Mouse (Mus musculus): ENCODE measurements at regions not wholly inside any gene's neighbourhood (a gene's known extent, or its start where the extent isn't known, plus 50 kb on each side); places are given as distances from the start of the nearest gene placed in this dataset.

DNA sequence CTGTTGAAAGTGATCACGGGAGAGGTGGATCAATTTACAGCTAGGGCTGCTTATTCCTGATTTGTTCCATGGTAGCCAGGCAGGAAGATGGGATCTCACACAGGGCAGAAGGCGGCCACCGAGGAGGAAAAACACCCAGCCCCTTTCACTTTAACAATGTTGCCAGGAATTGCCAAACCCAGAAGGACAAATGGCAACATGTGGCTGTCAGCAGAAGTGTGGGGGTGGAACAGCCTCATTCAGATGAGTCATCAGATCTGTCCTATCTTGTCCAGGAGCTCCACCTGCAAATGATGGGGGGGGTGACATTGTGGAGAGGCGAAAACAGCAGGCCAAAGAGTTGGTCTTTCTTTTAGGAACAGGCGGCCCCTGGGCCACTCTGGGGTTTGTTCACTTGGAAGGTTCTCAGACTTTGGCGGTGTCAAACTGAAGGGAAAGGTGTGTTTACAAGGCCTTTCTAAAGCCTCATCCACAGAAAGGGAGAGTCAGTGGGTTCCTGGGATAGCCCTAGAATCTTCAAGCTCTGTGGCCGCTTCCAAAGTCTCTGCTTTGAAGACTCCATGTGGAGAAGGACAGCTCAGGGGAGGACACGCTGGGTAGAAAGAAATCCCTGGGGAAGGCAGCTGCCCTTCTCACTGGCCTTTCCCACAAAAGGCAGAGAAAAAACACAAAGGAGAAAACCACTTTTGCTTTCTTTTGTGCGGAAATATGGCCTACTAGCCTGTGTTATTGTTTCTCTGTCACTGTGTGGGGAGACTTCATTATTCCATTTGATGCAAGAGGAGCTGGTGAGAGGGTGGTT, 111.7 kb upstream of the Pgrmc2 start:
- CTCF ChIA-PET, result interaction anchor here in 3 of 4 experiments (0.5 to 1.6 kb wide), 5 partner anchors 12 to 440 kb away, joined by 3 to 7 read pairs (median 3); no protein-coding TSS in a partner anchor
- POLR2A ChIA-PET, result interaction anchor here in 3 of 4 experiments (0.6 to 1.5 kb wide), 5 partner anchors 112 to 363 kb away, joined by 3 to 5 read pairs (median 3); partner anchors contain the start of gene Pgrmc2 (in 1 of the 3)

DNA sequence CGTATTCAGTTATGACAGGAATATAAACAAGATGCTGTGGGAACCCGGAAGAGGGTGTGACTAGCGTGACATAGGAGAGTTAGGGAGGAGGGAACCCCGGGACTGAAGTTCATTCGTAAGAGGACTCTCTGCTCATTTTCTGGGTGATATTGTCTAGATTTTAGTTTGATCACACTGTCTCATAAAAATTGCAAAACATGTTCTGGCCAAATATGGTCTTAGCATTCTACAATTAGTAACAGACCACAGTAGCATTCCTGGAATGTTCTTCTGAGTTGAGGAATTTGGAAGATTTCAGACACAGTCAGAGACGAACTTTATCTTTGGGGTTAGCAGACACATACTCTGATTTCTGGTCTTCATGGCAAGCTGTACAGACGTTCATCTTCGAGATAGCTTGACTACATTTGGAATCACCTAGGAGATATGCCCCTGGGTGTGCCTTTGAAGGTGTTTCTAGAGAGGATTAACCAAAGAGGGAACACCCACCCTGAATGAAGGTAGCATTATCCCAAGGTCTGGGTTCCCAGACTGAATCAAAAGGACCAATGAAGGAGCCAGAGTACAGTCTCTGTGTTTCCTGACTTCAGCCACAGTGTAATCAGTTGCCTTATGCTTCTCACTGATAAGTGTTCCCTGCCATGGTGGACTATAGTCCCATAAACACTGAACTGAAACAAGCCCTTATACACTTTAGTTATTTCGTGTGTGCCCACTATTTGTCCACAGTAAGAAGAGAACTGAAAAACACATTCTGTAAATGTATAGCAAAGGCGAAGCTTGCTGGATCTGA, 102.7 kb upstream of the Pgrmc2 start:
- ChIA-PET POLR2A (no interaction called here), CTCF (interaction anchor here in 1 of 4 experiments (0.6 kb wide), 1 partner anchor 17 kb away, joined by 3 read pairs; no protein-coding TSS in a partner anchor)

DNA sequence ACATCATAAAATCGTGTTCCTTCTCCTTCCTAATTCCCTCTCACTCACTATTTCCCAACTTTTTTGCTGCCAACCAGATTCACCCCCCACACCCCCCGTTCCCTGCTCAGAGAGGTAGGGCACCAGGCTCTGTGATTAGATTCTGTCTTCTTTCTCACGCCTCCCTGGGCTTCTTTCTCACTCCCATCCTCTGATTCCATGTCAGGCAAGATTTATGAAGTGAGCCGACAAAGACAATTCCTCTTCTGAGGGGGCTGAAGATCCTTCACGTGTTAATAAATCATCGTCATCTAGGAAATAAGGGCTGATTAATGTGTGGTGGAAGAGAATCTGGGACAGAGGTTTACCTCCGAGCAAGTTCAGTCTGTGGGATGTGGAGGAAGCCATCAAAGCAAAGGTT, 101.5 kb upstream of the Pgrmc2 start:
- ChIA-PET POLR2A (interaction anchor here in 1 of 4 experiments (0.8 kb wide), 1 partner anchor 373 kb away, joined by 3 read pairs; no protein-coding TSS in a partner anchor), CTCF (no interaction called here)

DNA sequence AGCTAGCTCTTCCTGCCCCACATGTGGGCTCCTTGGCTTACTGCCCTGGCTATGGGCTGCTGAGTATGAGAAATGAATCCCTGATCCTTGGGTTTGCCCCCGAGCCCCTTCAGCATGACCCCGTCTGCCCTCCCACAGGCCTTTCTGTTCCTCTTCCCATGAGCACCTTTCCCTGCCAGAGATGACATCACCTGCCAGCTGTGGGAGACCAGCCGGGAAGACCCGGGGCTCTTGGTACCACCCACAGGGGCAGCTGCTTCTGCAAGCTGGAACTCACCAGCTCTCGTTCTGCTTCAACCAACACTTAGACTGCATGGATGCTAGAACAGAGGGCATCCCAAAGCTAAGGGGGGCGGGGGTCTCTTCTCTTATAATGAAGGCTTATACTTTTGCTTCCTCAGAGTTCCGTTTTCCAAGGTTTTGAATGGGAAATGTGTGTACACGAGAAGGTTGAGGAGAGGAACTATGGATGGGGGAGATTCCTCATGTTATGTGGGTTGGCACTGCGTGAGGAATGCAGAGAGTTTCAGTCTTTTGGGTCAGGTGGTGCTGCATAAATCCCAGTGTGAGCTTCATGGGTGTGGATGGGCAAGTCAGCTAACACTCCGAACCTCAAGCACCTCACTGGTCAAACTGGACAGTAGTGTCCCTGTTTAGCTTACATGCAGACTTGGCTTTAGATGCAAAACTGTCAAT, 100.2 kb upstream of the Pgrmc2 start:
- ChIA-PET POLR2A (interaction anchor here in 2 of 4 experiments (0.6 to 1.0 kb wide), 3 partner anchors 9 to 373 kb away, joined by 3 to 4 read pairs (median 4); no protein-coding TSS in a partner anchor), CTCF (interaction anchor here (0.5 to 1.8 kb wide), 38 partner anchors 9 to 492 kb away, joined by 3 to 10 read pairs (median 3); no protein-coding TSS in a partner anchor)

DNA sequence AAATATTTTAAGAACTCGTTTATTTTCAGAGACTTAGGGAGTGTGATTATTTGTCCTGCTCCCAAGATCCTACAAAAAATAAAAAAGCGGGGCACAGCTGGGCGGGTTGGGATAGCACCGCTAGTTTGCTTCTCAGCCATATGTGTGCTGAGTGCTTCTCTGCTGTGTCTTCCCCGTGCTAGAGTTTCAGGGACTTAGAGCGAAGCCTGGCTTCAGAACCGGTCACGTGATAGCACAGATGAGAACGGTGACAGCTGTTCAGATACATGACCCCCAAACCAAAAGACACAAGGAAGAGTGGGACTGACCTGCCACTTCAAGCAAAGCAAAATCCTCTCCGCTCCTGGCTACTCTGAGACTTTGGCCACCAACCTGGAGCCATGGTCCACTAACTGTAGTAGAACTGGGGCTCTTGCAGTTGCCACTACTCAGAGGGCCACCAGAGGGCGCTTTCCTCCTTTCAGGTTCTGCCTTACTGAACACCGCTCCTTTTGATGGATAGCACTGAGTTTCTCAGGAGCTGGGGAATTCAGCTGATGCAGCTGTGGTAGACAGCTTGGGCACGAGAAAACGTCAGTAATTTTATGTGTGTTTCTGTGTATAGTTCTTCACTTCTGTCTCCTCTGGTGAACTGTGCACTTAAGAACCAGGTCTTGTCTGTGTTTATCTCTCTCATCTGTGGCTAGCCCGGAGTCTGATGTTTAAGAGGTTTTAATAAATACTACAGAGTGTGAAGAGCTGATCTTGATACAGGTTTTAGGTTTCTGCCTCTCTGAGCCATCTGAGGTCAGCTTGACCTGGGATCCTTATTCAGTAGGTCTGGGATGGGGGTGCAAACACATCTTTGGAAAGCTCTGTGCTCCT, 99.4 kb upstream of the Pgrmc2 start:
- ChIA-PET POLR2A (interaction anchor here in 2 of 4 experiments (0.6 to 1.0 kb wide), 3 partner anchors 8 to 374 kb away, joined by 3 to 4 read pairs (median 4); no protein-coding TSS in a partner anchor), CTCF (interaction anchor here (0.5 to 1.8 kb wide), 39 partner anchors 9 to 790 kb away, joined by 3 to 10 read pairs (median 3); no protein-coding TSS in a partner anchor)

DNA sequence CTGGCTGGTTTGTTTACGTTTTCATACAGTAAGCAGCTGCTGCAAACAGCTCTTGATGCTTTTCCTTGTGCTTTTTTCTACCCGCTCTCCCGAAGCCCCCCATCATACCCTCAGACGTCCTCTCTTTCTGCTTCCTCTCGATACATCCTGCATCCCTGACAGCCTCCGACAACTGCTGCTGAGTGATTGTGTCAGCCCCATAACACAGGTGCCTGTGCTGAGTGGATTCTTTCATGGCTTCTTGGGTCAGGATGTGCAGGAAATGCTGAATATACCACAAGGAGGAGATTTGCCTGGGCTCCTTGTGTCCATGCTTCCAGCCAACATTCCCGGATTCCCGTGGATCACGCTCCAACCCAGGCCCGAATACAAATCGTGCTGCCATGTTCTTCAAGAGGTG, 98.6 kb upstream of the Pgrmc2 start:
- ChIA-PET POLR2A (no interaction called here), CTCF (interaction anchor here in 2 of 4 experiments (0.7 to 1.8 kb wide), 2 partner anchors 474 to 493 kb away, joined by 3 to 10 read pairs; no protein-coding TSS in a partner anchor)

DNA sequence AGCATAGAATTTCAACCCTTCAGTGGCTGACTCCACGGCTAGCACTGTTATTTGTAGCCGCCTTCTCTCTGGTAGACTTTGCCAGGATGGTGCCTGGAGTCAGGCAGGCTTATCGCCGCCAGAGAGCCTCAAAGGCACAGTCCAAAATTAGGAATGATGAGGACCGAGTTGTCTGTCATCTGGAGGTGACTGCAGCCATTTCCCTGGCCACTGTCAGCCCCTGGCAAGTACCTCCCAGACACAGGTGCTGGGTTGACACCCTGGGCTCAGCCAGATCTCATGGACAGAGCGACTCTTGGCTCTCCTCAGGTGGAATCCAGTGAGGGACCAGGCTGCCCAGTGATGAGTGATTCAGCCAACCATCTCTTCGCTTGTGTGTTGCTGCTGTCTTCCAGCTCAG, 98.1 kb upstream of the Pgrmc2 start:
- ChIA-PET POLR2A (interaction anchor here in 1 of 4 experiments (0.7 kb wide), 1 partner anchor 95 kb away, joined by 4 read pairs; no protein-coding TSS in a partner anchor), CTCF (interaction anchor here in 1 of 4 experiments (0.7 kb wide), 1 partner anchor 473 kb away, joined by 3 read pairs; no protein-coding TSS in a partner anchor)

DNA sequence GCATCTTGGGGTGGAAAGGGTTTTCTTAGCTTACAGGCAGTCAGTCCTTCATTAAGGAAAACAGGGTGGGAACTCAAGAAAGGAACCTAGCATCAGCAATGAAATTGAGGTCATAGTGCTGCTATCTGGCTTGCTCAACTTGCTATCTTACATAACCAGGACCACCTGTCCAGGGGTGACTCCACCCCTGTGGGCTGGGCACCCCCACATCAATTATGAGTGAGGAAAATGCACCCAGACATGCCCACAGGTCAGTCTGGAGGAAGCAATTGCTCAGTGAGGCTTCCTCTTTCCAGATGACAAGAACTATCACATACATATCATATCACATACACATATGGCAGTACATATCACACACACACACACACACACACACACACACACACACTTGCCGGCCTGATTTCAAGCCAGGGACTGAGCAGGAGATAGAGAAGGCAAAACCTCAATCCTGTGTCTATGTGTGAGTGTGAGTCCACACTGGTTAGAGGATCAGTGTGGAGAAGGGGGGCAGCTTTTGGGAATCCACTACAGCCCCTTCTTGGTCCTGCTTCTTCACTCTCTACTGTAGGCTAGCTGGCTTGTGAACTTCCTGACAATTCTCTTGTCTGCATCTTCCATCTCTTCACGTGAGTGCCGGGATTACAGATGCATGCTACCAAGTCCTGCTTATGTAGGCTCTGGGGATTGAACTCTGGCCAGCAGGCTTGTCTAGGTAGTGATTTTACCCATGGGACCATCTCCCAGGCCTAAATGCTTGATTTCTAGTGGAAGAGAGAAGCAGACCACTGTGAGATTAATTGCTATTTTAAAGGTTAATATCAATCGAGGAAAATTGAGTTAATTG, 96.4 kb upstream of the Pgrmc2 start:
- POLR2A ChIA-PET, result interaction anchor here in 1 of 4 experiments (0.5 kb wide), 1 partner anchor 66 kb away, joined by 3 read pairs; no protein-coding TSS in a partner anchor
- CTCF ChIA-PET, result no interaction called here

DNA sequence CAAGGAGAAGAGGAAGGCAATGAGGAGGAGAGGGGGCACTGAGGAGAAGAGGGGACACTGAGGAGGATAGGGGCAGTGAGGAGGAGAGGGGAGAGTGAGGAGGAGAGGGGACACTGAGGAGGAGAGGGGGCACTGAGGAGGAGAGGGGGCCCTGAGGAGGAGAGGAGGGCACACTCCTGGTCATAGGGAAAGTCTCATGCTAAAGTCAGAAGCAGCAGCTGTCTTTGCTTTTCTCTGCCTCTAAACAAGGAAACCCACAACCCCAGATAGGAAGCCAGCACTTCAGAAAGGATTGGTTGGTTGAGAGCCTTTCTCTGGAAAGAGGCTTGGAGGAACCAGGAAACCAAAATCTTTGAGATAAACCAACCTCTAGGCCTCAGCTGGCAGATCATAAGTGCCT, 94.3 kb upstream of the Pgrmc2 start:
- POLR2A ChIA-PET, result no interaction called here
- CTCF ChIA-PET, result no interaction called here

DNA sequence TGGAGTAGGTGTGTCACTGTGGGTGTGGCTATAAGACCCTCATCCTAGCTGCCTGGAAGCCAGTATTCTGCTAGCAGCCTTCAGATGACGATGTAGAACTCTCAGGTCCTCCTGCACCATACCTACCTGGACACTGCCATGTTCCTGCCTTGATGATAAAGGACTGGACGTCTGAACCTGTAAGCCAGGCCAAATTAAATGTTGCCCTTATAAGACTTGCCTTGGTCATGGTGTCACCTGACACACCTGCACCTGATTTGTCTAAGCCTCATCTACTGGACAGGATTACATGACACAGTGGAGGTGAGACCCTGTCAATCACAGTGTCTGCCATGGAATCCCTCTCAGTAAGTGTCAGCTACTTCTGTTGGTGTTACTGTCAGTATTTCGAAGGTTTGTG, 92.5 kb upstream of the Pgrmc2 start:
- CTCF ChIA-PET, result no interaction called here

DNA sequence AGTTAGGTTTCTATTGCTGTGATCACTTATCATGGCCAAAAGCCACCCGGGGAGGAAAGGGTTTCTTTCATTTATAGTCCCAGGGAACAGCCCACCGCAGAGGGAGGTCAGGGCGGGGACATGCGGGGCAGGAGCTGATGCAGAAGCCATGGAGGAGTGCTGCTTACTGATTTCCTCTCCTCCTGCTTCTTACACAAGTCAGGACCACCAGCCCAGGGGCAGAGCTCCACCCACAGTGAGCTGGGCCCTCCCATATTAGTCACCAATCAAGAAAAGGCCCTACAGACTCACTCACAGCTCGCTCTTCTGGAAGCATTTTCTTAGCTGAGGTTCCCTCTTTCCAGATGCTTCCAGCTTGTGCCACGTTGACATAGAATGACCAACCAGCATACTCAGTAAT, 90.7 kb upstream of the Pgrmc2 start:
- ChIA-PET CTCF (interaction anchor here in 2 of 4 experiments (0.5 to 1.1 kb wide), 2 partner anchors 9 to 132 kb away, joined by 3 to 4 read pairs; no protein-coding TSS in a partner anchor), POLR2A (interaction anchor here in 1 of 4 experiments (0.6 to 1.4 kb wide), 2 partner anchors 18 to 235 kb away, joined by 3 read pairs; no protein-coding TSS in a partner anchor)

More for the DNA sequence above, 92.5 kb upstream of the Pgrmc2 start:
- POLR2A ChIA-PET, result no interaction called here

DNA sequence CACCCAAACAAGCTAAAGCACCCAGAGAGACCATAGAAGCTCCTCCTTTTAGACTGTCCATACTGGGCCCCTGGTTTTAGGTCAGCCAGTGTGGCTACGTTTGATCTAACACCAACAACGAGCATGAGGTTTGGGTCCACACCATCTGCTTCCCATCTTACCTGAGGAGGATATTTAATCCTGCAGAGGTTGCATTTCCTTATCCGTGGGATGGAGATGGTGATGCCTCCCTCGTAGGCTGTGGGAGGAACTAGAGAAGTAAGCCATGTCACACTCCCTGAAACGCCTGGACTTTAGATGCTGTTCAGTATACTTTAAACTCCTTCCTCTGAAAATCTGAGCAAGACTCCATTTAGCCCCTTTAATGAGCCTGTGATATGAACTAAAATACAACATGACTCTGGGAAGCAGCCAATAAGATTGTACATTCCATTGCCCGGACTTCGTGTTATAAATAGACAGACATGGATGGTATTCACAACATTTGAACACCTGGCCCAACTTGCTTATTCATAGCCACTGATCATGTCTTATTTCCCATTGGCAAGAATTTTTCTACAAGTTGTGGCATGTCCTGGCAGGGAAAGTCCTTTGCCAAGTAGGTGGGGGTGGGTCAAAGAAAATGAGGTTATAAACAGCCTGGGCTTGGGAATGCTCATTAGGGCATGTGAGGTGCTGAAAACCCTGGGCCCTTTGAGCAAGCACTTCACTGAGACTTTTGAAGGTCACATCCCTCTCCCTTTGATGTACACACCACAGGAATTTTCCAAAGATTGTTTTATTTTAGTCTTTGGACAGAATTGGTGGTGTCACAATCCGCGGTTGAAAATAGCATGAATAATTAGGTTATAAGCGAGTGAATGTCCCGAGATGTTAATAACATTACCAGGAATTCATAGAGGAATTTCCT, 89.7 kb upstream of the Pgrmc2 start:
- ChIA-PET POLR2A (interaction anchor here in 2 of 4 experiments (0.6 to 1.4 kb wide), 2 partner anchors 17 to 154 kb away, joined by 3 read pairs; no protein-coding TSS in a partner anchor), CTCF (interaction anchor here in 1 of 4 experiments (1.0 kb wide), 1 partner anchor 130 kb away, joined by 3 read pairs; no protein-coding TSS in a partner anchor)

DNA sequence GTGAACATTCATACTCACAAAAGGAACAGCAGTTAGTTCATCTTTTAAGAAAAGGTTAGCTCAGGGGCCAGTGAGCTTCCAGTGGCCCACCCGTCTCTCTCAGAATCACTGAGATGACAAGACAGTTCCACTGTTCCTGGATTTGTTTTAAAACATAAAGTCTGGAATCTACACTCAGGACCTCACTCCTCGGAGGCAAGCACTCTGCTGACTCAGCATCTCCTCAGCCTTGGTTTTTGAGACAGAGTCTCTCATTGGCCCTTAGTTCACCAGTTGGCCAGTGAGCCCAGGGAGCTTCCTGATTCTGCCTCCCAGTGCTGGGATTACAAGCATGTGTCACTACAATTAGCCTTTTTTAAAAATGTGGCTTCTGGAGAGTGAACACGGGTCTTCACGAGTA, 88.9 kb upstream of the Pgrmc2 start:
- CTCF ChIA-PET, result interaction anchor here in 2 of 4 experiments (0.9 to 1.0 kb wide), 2 partner anchors 129 to 130 kb away, joined by 3 read pairs; no protein-coding TSS in a partner anchor
- POLR2A ChIA-PET, result interaction anchor here in 1 of 4 experiments (0.6 kb wide), 1 partner anchor 153 kb away, joined by 3 read pairs; no protein-coding TSS in a partner anchor

DNA sequence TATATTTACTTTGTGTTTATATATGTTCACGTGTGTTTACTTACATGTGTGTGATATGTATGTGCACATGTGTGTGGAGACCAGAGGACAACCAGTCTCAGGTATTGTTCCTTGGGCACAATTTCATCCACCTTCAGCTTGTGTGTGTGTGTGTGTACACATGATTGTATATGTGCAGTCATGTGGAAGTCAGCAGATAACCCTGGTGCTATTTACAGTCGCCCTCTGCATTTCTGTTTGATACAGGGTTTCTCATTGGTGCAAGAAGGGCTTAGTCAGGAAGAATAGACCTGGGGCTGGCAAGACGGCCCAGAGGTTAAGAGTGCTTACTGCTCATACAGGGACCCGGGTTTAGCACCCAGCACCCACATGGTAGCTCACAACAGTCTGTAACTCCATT, 88.5 kb upstream of the Pgrmc2 start:
- CTCF ChIA-PET, result interaction anchor here in 2 of 4 experiments (0.9 to 1.0 kb wide), 2 partner anchors 129 kb away, joined by 3 read pairs; no protein-coding TSS in a partner anchor
- POLR2A ChIA-PET, result no interaction called here

DNA sequence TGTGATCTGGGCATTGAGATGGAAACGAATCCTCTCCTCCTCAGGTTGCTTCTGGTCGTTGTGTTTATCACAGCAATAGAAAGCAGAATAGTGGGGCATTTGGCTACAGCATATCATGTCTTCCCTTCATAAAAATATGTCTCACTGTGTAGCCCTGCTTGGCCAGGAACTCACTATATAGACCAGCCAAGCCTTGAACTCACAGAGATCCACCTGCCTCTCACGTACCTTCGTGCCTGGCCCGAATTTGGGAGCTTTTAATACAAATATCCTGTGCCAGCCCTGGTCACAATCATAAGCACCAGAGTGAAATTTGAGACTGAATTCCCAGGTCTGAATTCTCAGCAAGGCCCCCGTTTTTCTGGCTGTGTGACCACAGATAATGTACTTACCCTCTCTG, 87.7 kb upstream of the Pgrmc2 start:
- CTCF ChIA-PET, result no interaction called here
- POLR2A ChIA-PET, result no interaction called here
